28 mouse cellular contexts compared by ENCODE assay signal in the genomic region with DNA sequence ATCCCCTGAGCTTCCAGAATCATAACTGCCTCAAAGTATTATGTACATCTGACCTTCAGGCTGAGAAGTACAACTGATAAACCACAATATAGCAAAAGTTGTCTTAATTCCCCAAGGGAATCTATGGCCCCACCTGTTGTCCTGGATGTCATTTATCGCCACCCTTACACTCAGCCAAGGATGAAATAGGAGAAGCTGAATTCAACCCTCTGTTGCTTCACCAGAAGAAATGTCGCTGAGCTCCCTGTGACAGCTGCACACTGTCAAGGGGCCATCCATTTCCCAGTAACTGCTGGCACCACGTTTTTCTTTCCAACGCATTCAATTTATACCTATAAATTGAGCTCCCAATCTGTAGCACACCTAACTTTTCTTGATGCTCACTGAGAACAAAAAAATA.
A peak's percentile ranks its signal among the peaks of the same experiment; 100 is the strongest.
DNase-seq lines count a peak whose midpoint lies in the region; ATAC-seq and TF ChIP-seq lines count a peak whose summit lies in the region.
"Had no signal": no experiment of that assay in that cellular context is flagged by ENCODE, and none has a peak within 500 bp of the region (broad histone marks: within the 10 kb centered on the region; RNA-seq: fewer than 3 reads in every experiment).

No protein-coding gene starts in this region.

- no peak overlapping the region for H3K9ac ChIP-seq in limb, embryonic 14.5 days (ENCODE audit: low read depth, low read length, severe bottlenecking)
- H3K9ac ChIP-seq in limb, embryonic 15.5 days = no peak overlapping the region
- H3K9ac ChIP-seq: embryonic facial prominence, embryonic 15.5 days; forebrain, embryonic 15.5 days; heart, embryonic 13.5 days; kidney, embryonic 15.5 days; limb, embryonic 12.5 days; liver, embryonic 13.5 days; midbrain, embryonic 13.5 days had no signal

- no peaks in the 10 kb centered on the region for H3K9me3 ChIP-seq in limb, embryonic 14.5 days (ENCODE audit: control insufficient read depth, low read length)
- no peaks in the 10 kb centered on the region for H3K9me3 ChIP-seq in limb, embryonic 10.5 days (replicated peaks)
- H3K9me3 ChIP-seq in limb, embryonic 15.5 days = no peaks in the 10 kb centered on the region
- H3K9me3 ChIP-seq: embryonic facial prominence, embryonic 15.5 days; forebrain, embryonic 15.5 days; heart, embryonic 13.5 days; kidney, embryonic 15.5 days; limb, embryonic 12.5 days; liver, embryonic 13.5 days; midbrain, embryonic 13.5 days had no signal

- peak; percentile 68 for DNase-seq in gastrocnemius, adult 2 months
- no peak for DNase-seq in gastrocnemius, postnatal 10 days
- peak; percentile 20 for DNase-seq in limb, embryonic 14.5 days (ENCODE audit: low spot score)
- DNase-seq in limb, embryonic 10.5 days (ENCODE audit: low spot score) = no peak
- peak; percentile 19 for DNase-seq in thymus, postnatal 4 days
- no peak for DNase-seq in urinary bladder, adult 18-20 months (ENCODE audit: low spot score in 2 of 2)
- DNase-seq: adrenal gland, postnatal 36 days; B cell, adult 2 months; cerebellum, adult 11 months; cerebellum, adult 9-11 months; heart, adult 18-20 months; heart, postnatal 14 days; liver, embryonic 13.5 days; lung, adult 2 months; right cerebral cortex, postnatal 14 days; spleen, adult 18-20 months had no signal

- peak; percentile 50; the same call in 1 of the 2 replicates for ATAC-seq in limb, embryonic 14.5 days (ENCODE audit: low FRiP score, low read depth)
- 0 out of 2 replicates have a peak, but pooled peaks have one; percentile 48 for ATAC-seq in limb, embryonic 15.5 days (ENCODE audit: insufficient number of reproducible peaks, low FRiP score, low TSS enrichment, low read depth)
- ATAC-seq: forebrain, embryonic 15.5 days; hindbrain, postnatal 0 days; intestine, embryonic 16.5 days; midbrain, embryonic 13.5 days; Patski had no signal

- no peak overlapping the region for H3K4me2 ChIP-seq in limb, embryonic 14.5 days (replicated peaks; ENCODE audit: low read depth, low read length, severe bottlenecking)
- H3K4me2 ChIP-seq in limb, embryonic 15.5 days = no peak overlapping the region
- H3K4me2 ChIP-seq: embryonic facial prominence, embryonic 15.5 days; forebrain, embryonic 15.5 days; heart, embryonic 13.5 days; kidney, embryonic 15.5 days; limb, embryonic 12.5 days; liver, embryonic 13.5 days; midbrain, embryonic 13.5 days had no signal

- no peaks in the 10 kb centered on the region for H3K36me3 ChIP-seq in limb, embryonic 14.5 days (ENCODE audit: control insufficient read depth, insufficient read depth, low read length)
- H3K36me3 ChIP-seq in limb, embryonic 10.5 days = no peaks in the 10 kb centered on the region
- no peaks in the 10 kb centered on the region for H3K36me3 ChIP-seq in limb, embryonic 15.5 days
- H3K36me3 ChIP-seq: embryonic facial prominence, embryonic 15.5 days; forebrain, embryonic 15.5 days; G1E; heart, embryonic 13.5 days; kidney, embryonic 15.5 days; limb, embryonic 12.5 days; liver, embryonic 13.5 days; midbrain, embryonic 13.5 days had no signal

- TF ChIP-seq POLR2A in limb, embryonic 14.5 days (IDR thresholded peaks at IDR 0.05; ENCODE audit: borderline replicate concordance, extremely low read depth, insufficient read depth, insufficient read length) = no peak

- H3K4me3 ChIP-seq in gastrocnemius, adult 2 months = no peak overlapping the region
- H3K4me3 ChIP-seq in limb, embryonic 14.5 days (replicated peaks; ENCODE audit: low read length) = no peak overlapping the region
- no peak overlapping the region for H3K4me3 ChIP-seq in limb, embryonic 10.5 days
- no peak overlapping the region for H3K4me3 ChIP-seq in limb, embryonic 15.5 days
- H3K4me3 ChIP-seq: embryonic facial prominence, embryonic 15.5 days; forebrain, embryonic 15.5 days; heart, embryonic 13.5 days; kidney, embryonic 15.5 days; limb, embryonic 12.5 days; liver, embryonic 13.5 days; midbrain, embryonic 13.5 days had no signal

- H3K27me3 ChIP-seq in limb, embryonic 14.5 days (ENCODE audit: control insufficient read depth, insufficient read depth, low read length) = no peaks in the 10 kb centered on the region
- no peaks in the 10 kb centered on the region for H3K27me3 ChIP-seq in limb, embryonic 10.5 days (ENCODE audit: low read depth, poor library complexity, severe bottlenecking)
- no peaks in the 10 kb centered on the region for H3K27me3 ChIP-seq in limb, embryonic 15.5 days
- H3K27me3 ChIP-seq: CH12.LX; embryonic facial prominence, embryonic 15.5 days; forebrain, embryonic 15.5 days; heart, embryonic 13.5 days; kidney, embryonic 15.5 days; limb, embryonic 12.5 days; liver, embryonic 13.5 days; midbrain, embryonic 13.5 days; Patski had no signal

- WGBS in limb, embryonic 14.5 days = 56% methylated on average over 4 of the region's 4 CpGs
- 58% methylated on average over 4 of the region's 4 CpGs for WGBS in limb, embryonic 10.5 days
- WGBS in limb, embryonic 15.5 days = 64% methylated on average over 4 of the region's 4 CpGs

- 0 out of 2 replicates have a peak, but pooled peaks cover 6% of the 10 kb centered on the region for H3K4me1 ChIP-seq in limb, embryonic 14.5 days (ENCODE audit: control insufficient read depth, insufficient read depth, low read length)
- H3K4me1 ChIP-seq in limb, embryonic 10.5 days = peaks cover 12% of the 10 kb centered on the region; the same call in 1 of the 2 replicates
- H3K4me1 ChIP-seq in limb, embryonic 15.5 days = peaks cover 6% of the 10 kb centered on the region; the same call in 1 of the 2 replicates
- H3K4me1 ChIP-seq: liver, embryonic 13.5 days had no signal

- no peak for TF ChIP-seq CTCF in gastrocnemius, adult 2 months (IDR thresholded peaks at IDR 0.05)

- intact Hi-C loops in gastrocnemius, adult 2 months (cut with DNase I) = no loop called here

- H3K27ac ChIP-seq in gastrocnemius, adult 2 months = peak overlapping the region; percentile 86
- no peak overlapping the region for H3K27ac ChIP-seq in limb, embryonic 14.5 days (replicated peaks; ENCODE audit: low read depth, low read length)
- no peak overlapping the region for H3K27ac ChIP-seq in limb, embryonic 10.5 days
- H3K27ac ChIP-seq in limb, embryonic 15.5 days = no peak overlapping the region
- H3K27ac ChIP-seq: embryonic facial prominence, embryonic 15.5 days; forebrain, embryonic 15.5 days; heart, embryonic 13.5 days; hindbrain, postnatal 0 days; kidney, embryonic 15.5 days; limb, embryonic 12.5 days; liver, embryonic 13.5 days; midbrain, embryonic 13.5 days had no signal

Comparison
In these comparisons a context has a peak if more than half of its experiments do, and no peak if none do; other contexts are left out.
1. DNase-seq: peak in gastrocnemius, adult 2 months (single experiment), limb, embryonic 14.5 days (single experiment) and thymus, postnatal 4 days (single experiment); none in gastrocnemius, postnatal 10 days (single experiment), limb, embryonic 10.5 days (single experiment) and urinary bladder, adult 18-20 months (0 of 2).